Mouse (Mus musculus) stomach, embryonic 15.5 days (tissue): ENCODE data around the gene Esp23. TPM values are rescaled to one million over a fixed set of nuclear protein-coding genes. Genes with fewer than 3 reads are reported as not detected.
"Not testable (repeated sequence)": the region's sequence is repeated elsewhere in the genome, so short reads cannot be mapped to it uniquely, and the experiment has no call there.

Experiments used
- ATAC-seq: fragments of 200-750 bp; cut with Nextera tagmentation; 2 replicates; pipeline ENCODE4 v1.8.0; 2017; ENCODE audit warnings: low read depth, moderate number of reproducible peaks, moderate TSS enrichment; ENCODE audit not compliant: insufficient read depth, low FRiP score
- H3K27ac ChIP-seq: fragments of 300-500 bp; sonication (generic); 2 replicates; pipeline ENCODE4 v1.5.1; 2015; ENCODE audit warnings: mild to moderate bottlenecking, inconsistent platforms
- H3K27me3 ChIP-seq: fragments of 300-500 bp; sonication (generic); replicated peaks from 2 replicates; pipeline ENCODE4 v1.6.1; 2015; ENCODE audit warnings: inconsistent platforms
- H3K36me3 ChIP-seq: fragments of 300-500 bp; sonication (generic); 2 replicates; pipeline ENCODE4 v1.6.1; 2015; ENCODE audit warnings: inconsistent platforms
- H3K4me1 ChIP-seq: fragments of 300-500 bp; sonication (generic); 2 replicates; pipeline ENCODE4 v1.6.1; 2015; ENCODE audit warnings: inconsistent platforms
- H3K4me2 ChIP-seq: fragments of 300-500 bp; sonication (generic); 2 replicates; pipeline ENCODE4 v1.6.1; 2015; ENCODE audit warnings: mild to moderate bottlenecking, inconsistent platforms
- H3K4me3 ChIP-seq: fragments of 300-500 bp; sonication (generic); replicated peaks from 2 replicates; pipeline ENCODE4 v1.5.1; 2015; ENCODE audit warnings: inconsistent platforms
- H3K9ac ChIP-seq: fragments of 300-500 bp; sonication (generic); 2 replicates; pipeline ENCODE4 v1.6.1; 2015; ENCODE audit warnings: inconsistent platforms
- H3K9me3 ChIP-seq: fragments of 300-500 bp; sonication (generic); 2 replicates; pipeline ENCODE4 v1.6.1; 2016; ENCODE audit warnings: inconsistent platforms
- WGBS: fragments of 180-500 bp; shearing (Covaris S2); methylation state at CpG from one replicate; pipeline ENCODE4 v1.1.7; 2015; 5-methylcytosine and 5-hydroxymethylcytosine counted together
- polyA plus RNA-seq: library from polyadenylated mRNA; unstranded; fragments of >200 nt; fragmentation: Nextera tagmentation; extraction: Ambion mirVana; gene quantifications from 2 replicates; pipeline ENCODE4 v1.2.1, GENCODE M21; 2015

Esp23 gene
- not detected in 2 replicates for polyA plus RNA-seq

GRCm38 (mm10) chr17:39076937-39077336 lies at the start of gene Esp23:
Gene Esp23 (minus strand): TSS chr17:39077037.
- 56% methylated on average over 1 of the region's 1 CpGs for WGBS
- H3K4me1 ChIP-seq: no peaks in the 10 kb centered on the region
- H3K4me3 ChIP-seq: no peak within 1 kb of the TSS
- ATAC-seq: no peak
- no peaks in the 10 kb centered on the region for H3K27me3 ChIP-seq
- no peak within 1 kb of the TSS for H3K27ac ChIP-seq
- no peak within 1 kb of the TSS for H3K4me2 ChIP-seq
- H3K36me3 ChIP-seq: no peaks in the 10 kb centered on the region
- H3K9me3 ChIP-seq: no peaks in the 10 kb centered on the region; the same call in 1 of the 2 replicates
- H3K9ac ChIP-seq: no peak within 1 kb of the TSS

GRCm38 (mm10) chr17:39107126-39107525 lies 30.3 kb upstream of the Esp23 start:
- not testable (repeated sequence) for H3K36me3 ChIP-seq, H3K9me3 ChIP-seq, H3K4me3 ChIP-seq, H3K9ac ChIP-seq, H3K27ac ChIP-seq, ATAC-seq, H3K4me2 ChIP-seq, H3K27me3 ChIP-seq, H3K4me1 ChIP-seq
- 74% methylated on average over 11 of the region's 11 CpGs for WGBS

- 90% methylated on average over 1 of the region's 1 CpGs for WGBS
- no peak within 1 kb of the TSS for H3K27ac ChIP-seq
- H3K9ac ChIP-seq: no peak within 1 kb of the TSS
- H3K4me2 ChIP-seq: no peak within 1 kb of the TSS
- no peaks in the 10 kb centered on the region for H3K36me3 ChIP-seq
- no peaks in the 10 kb centered on the region for H3K4me1 ChIP-seq
- H3K9me3 ChIP-seq: no peaks in the 10 kb centered on the region
- no peak for ATAC-seq
- no peak within 1 kb of the TSS for H3K4me3 ChIP-seq
- no peaks in the 10 kb centered on the region for H3K27me3 ChIP-seq
These were observed 18.2 kb upstream of the Esp23 start, which contains the start of gene Esp22 for GRCm38 (mm10) chr17:39095034-39095433. Gene Esp22 (plus strand): TSS chr17:39095334.

- H3K27ac ChIP-seq: no peak overlapping the region
- H3K9me3 ChIP-seq: no peaks in the 10 kb centered on the region
- H3K4me2 ChIP-seq: no peak overlapping the region
- no peak overlapping the region for H3K4me3 ChIP-seq
- no peaks in the 10 kb centered on the region for H3K27me3 ChIP-seq
- no peaks in the 10 kb centered on the region for H3K4me1 ChIP-seq
- ATAC-seq: no peak
- no peak overlapping the region for H3K9ac ChIP-seq
- no peaks in the 10 kb centered on the region for H3K36me3 ChIP-seq
These were observed 13.2 kb downstream of the Esp23 start for GRCm38 (mm10) chr17:39063641-39064040.

- Histone ChIP-seq H3K4me2 (no peak within 1 kb of the TSS), H3K4me1 (no peaks in the 10 kb centered on the region), H3K9me3 (no peaks in the 10 kb centered on the region), H3K36me3 (no peaks in the 10 kb centered on the region), H3K27ac (no peak within 1 kb of the TSS), H3K4me3 (no peak within 1 kb of the TSS), H3K27me3 (no peaks in the 10 kb centered on the region), H3K9ac (no peak within 1 kb of the TSS)
- no peak for ATAC-seq
These were observed 33.6 kb downstream of the Esp23 start, which contains the start of gene Gm21903 for GRCm38 (mm10) chr17:39043241-39043640. Gene Gm21903 (minus strand): TSS chr17:39043341.

GRCm38 (mm10) chr17:39036395-39036794 lies 40.4 kb downstream of the Esp23 start, which contains the start of gene Esp24:
Gene Esp24 (plus strand): TSS chr17:39036695.
- not testable (repeated sequence) for H3K27me3 ChIP-seq, H3K27ac ChIP-seq, H3K4me2 ChIP-seq, H3K4me3 ChIP-seq, H3K9me3 ChIP-seq, H3K4me1 ChIP-seq, ATAC-seq, H3K9ac ChIP-seq, H3K36me3 ChIP-seq
- WGBS: 85% methylated on average over 3 of the region's 3 CpGs

Other genes with a start within 250 kb of the Esp23 start
- not detected in 2 replicates for gene Esp24, start 40.3 kb downstream of the Esp23 start, polyA plus RNA-seq
- not detected in 2 replicates for gene Gm21903, start 33.7 kb downstream of the Esp23 start, polyA plus RNA-seq
- not detected in 2 replicates for gene Esp22, start 18.3 kb upstream of the Esp23 start, polyA plus RNA-seq